Mouse (Mus musculus) ES-E14 (cell line): ENCODE measurements around the gene Bach2. TPM values are rescaled to one million over a fixed set of nuclear protein-coding genes. Genes with fewer than 3 reads are reported as not detected.

Source experiments
- DNase-seq: peaks from one replicate; pipeline ENCODE4 v3.0.0-alpha.2; 2013; ENCODE audit warnings: low read depth, low spot score
- H3K27ac ChIP-seq: 2 replicates; pipeline ENCODE4 v1.5.1; 2012; ENCODE audit warnings: low read depth, mild to moderate bottlenecking, low read length, moderate library complexity, mixed read lengths; ENCODE audit not compliant: poor library complexity, insufficient read depth, severe bottlenecking
- H3K36me3 ChIP-seq: 2 replicates; pipeline ENCODE4 v1.6.1; 2012; ENCODE audit warnings: mild to moderate bottlenecking, low read length, moderate library complexity, mixed read lengths; ENCODE audit not compliant: control insufficient read depth, poor library complexity, insufficient read depth, severe bottlenecking
- H3K4me1 ChIP-seq, 2 experiments: fragments of 150-350 bp in 1 of 2; sonication (generic) in 1 of 2; 2 replicates each; pipeline ENCODE4 v1.6.1; 2012; ENCODE audit warnings: low read length in 2 of 2, mild to moderate bottlenecking in 1 of 2, mixed read lengths in 1 of 2; ENCODE audit not compliant: control insufficient read depth in 2 of 2, insufficient read depth in 2 of 2, poor library complexity in 1 of 2
- H3K4me3 ChIP-seq, 2 experiments: fragments of 150-350 bp in 1 of 2; sonication (generic) in 1 of 2; 2 replicates each; pipeline ENCODE4 v1.5.1; 2012; ENCODE audit warnings: low read length in 2 of 2, low read depth in 1 of 2, mild to moderate bottlenecking in 1 of 2, mixed read lengths in 1 of 2; ENCODE audit not compliant: insufficient read depth in 1 of 2, poor library complexity in 1 of 2, severe bottlenecking in 1 of 2
- H3K9ac ChIP-seq: 2 replicates; pipeline ENCODE4 v1.6.1; 2012; ENCODE audit warnings: low read depth, mild to moderate bottlenecking, low read length, mixed read lengths; ENCODE audit not compliant: poor library complexity, insufficient read depth, severe bottlenecking
- H3K9me3 ChIP-seq: fragments of 150-350 bp; sonication (generic); 2 replicates; pipeline ENCODE4 v1.6.1; 2012; ENCODE audit warnings: low read depth, mild to moderate bottlenecking, low read length; ENCODE audit not compliant: control insufficient read depth, insufficient read depth
- CHD2 ChIP-seq: IDR thresholded peaks from 2 replicates; pipeline ENCODE4 v1.6.1; 2014; ENCODE audit warnings: mild to moderate bottlenecking, low read depth, low read length, inconsistent platforms
- HCFC1 ChIP-seq: IDR thresholded peaks from 2 replicates; pipeline ENCODE4 v1.6.1; 2012; ENCODE audit warnings: low read length, inconsistent platforms, borderline replicate concordance; ENCODE audit not compliant: insufficient read depth
- MAFK ChIP-seq: IDR thresholded peaks from 2 replicates; pipeline ENCODE4 v1.6.1; 2014; ENCODE audit warnings: mild to moderate bottlenecking, low read depth, low read length, inconsistent platforms; ENCODE audit not compliant: insufficient read depth
- ZC3H11A ChIP-seq: IDR thresholded peaks from 2 replicates; pipeline ENCODE4 v1.6.1; 2012; ENCODE audit warnings: low read depth, mild to moderate bottlenecking, inconsistent platforms, low read length, borderline replicate concordance
- ZNF384 ChIP-seq: IDR thresholded peaks from 2 replicates; pipeline ENCODE4 v1.6.1; 2012; ENCODE audit warnings: low read depth, low read length, inconsistent platforms
- in situ Hi-C, 2 experiments: fragments of 600-800 bp; cut with MboI; formaldehyde crosslinking; loops; one replicate each; pipeline ENCODE4 v1.15.1; 2025; ENCODE audit warnings: low sequenced_read_pairs in 2 of 2, inconsistent platforms in 1 of 2; ENCODE audit not compliant: unreplicated experiment in 2 of 2
- total RNA-seq: library from RNA; depleted of rRNA; stranded (reverse); fragments of 300-350 nt; gene quantifications from 2 replicates; pipeline ENCODE4 v1.2.3, GENCODE M21; 2012

Gene Bach2
- total RNA-seq, 1 experiment: 3.3 TPM

DNA sequence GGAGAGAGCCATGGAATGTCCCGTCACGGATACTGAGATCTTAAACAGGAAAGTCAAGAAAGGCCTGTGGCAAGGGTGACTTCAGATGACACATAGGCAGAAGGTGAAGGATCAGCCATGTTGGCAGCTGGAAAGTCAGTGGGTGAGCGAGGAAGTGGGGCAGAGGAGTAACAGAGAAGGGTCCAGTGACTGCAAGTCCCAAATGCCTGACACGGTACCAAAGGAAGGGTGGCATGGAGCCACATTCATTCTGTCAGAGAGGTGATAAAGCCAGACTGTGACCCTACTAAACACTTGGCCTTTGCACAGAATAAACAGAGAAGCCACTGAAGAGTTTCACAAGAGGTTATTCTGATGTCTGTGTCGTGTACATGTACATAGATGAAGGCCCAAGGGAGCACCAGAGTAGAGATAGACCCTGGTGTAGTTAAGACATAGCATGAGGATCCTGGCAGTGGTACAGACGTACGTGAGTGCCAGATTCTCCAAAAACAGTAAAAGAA is 267.8 kb downstream of the Bach2 start:
- TF ChIP-seq CHD2 (no peak), MAFK (no peak), ZNF384 (no peak), HCFC1 (no peak), ZC3H11A (no peak)
- no peaks in the 10 kb centered on the region for H3K36me3 ChIP-seq
- H3K4me3 ChIP-seq: no peak overlapping the region
- H3K9ac ChIP-seq: no peak overlapping the region
- DNase-seq: no peak
- peaks cover 0 to 2% of the 10 kb centered on the region in 2 experiments; a peak in 1 of 4 replicates for H3K4me1 ChIP-seq
- no peak overlapping the region for H3K27ac ChIP-seq
- H3K9me3 ChIP-seq: no peaks in the 10 kb centered on the region
- in situ Hi-C loops: no loop called here

GRCm38 (mm10) chr4:32507041-32507440 is 268.4 kb downstream of the Bach2 start:
- no peak overlapping the region for H3K4me3 ChIP-seq
- H3K27ac ChIP-seq: no peak overlapping the region
- in situ Hi-C loops: no loop called here
- no peaks in the 10 kb centered on the region for H3K9me3 ChIP-seq
- H3K36me3 ChIP-seq: no peaks in the 10 kb centered on the region
- no peak for DNase-seq
- H3K9ac ChIP-seq: no peak overlapping the region
- TF ChIP-seq ZC3H11A (no peak), ZNF384 (no peak), HCFC1 (no peak), MAFK (no peak), CHD2 (no peak)
- peaks cover 0 to 2% of the 10 kb centered on the region in 2 experiments; a peak in 1 of 4 replicates for H3K4me1 ChIP-seq

DNA sequence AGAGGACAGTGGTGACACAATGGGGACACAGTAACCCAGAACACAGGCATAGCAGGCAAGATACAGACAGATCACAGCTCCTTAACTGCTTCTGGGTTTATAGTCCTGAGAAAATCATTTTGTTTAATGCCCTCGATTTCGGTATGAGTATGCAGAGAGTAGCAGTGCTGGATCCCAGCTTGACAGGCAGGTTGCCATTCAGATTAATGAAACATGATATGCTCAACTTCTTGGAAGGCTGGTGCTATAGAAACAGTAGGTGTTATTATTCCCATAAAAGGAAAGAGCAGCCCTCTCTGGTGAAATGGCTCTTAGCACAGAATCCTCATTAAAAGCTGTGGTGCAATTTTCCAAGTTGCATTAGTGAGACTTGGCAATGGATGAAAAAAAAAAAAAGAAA is 270.0 kb downstream of the Bach2 start:
- no peaks in the 10 kb centered on the region for H3K9me3 ChIP-seq
- TF ChIP-seq HCFC1 (no peak), CHD2 (no peak), MAFK (no peak), ZC3H11A (no peak), ZNF384 (no peak)
- in situ Hi-C loops: no loop called here
- H3K9ac ChIP-seq: no peak overlapping the region
- H3K4me3 ChIP-seq: no peak overlapping the region
- no peak for DNase-seq
- no peaks in the 10 kb centered on the region for H3K36me3 ChIP-seq
- no peak overlapping the region for H3K27ac ChIP-seq
- no peaks in the 10 kb centered on the region for H3K4me1 ChIP-seq

GRCm38 (mm10) chr4:32508996-32509395 is 270.4 kb downstream of the Bach2 start:
- Histone ChIP-seq H3K36me3 (no peaks in the 10 kb centered on the region), H3K9ac (no peak overlapping the region), H3K4me1 (no peaks in the 10 kb centered on the region), H3K9me3 (no peaks in the 10 kb centered on the region), H3K4me3 (no peak overlapping the region), H3K27ac (no peak overlapping the region)
- in situ Hi-C loops: no loop called here
- TF ChIP-seq MAFK (no peak), HCFC1 (no peak), ZNF384 (no peak), CHD2 (no peak), ZC3H11A (no peak)
- no peak for DNase-seq
